Mouse (Mus musculus): ENCODE measurements at regions not wholly inside any gene's neighbourhood (a gene's known extent, or its start where the extent isn't known, plus 50 kb on each side); places are given as distances from the start of the nearest gene placed in this dataset.

DNA sequence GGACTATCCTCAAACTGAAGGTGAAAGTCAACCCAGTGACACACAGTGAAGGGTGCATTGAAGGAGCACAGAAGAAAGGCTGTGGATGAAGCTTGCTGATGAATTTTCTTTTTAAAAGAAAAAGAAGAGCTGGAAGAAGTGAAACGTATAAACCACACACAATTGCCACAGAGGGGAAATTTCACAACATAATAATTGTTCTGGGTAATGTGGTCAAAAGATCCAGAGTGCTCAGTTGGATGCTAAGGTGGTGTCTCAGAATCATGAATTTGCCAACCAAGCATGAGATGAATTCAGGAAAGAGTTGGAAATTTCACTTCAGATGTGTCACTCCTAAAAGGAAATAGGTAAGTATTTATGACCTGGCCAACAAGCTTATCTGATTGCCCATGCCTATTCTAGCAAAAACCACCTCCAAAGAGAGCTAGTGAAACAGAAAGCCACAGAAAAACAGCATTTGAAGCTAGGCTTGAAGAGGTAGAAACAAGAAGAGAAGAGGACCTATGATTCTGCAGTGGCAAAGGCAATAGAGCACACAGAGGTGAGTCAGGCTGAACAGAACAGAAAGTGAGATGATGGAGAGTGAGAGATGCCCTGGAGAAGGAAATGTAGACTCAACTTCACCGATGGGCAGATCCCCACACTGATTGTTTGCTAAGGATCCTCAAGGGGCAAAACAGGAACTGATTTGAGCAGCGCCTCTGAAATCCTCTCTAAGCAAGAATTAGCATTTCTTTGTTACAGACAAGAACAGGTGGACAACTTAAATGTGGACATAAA is 922.7 kb downstream of the Pla2g4a start:
- TF ChIP-seq CTCF (conservative IDR thresholded peaks at IDR 0.05; ENCODE audit: low read length) (no peak), POU5F1 (IDR thresholded peaks at IDR 0.05; ENCODE audit: borderline replicate concordance, low read length) (no peak), NANOG (IDR thresholded peaks at IDR 0.05; ENCODE audit: borderline replicate concordance, low read length) (no peak)
